Mouse (Mus musculus) c-Kit-positive CD71-positive TER-119-negative erythroid progenitor cells, embryonic 14.5 days (primary cell): ENCODE measurements around the gene Dexi.

Source experiments
- DNase-seq: peaks from one replicate; pipeline ENCODE4 v3.0.0-alpha.2; 2013; ENCODE audit warnings: low read depth

The Dexi gene

DNA sequence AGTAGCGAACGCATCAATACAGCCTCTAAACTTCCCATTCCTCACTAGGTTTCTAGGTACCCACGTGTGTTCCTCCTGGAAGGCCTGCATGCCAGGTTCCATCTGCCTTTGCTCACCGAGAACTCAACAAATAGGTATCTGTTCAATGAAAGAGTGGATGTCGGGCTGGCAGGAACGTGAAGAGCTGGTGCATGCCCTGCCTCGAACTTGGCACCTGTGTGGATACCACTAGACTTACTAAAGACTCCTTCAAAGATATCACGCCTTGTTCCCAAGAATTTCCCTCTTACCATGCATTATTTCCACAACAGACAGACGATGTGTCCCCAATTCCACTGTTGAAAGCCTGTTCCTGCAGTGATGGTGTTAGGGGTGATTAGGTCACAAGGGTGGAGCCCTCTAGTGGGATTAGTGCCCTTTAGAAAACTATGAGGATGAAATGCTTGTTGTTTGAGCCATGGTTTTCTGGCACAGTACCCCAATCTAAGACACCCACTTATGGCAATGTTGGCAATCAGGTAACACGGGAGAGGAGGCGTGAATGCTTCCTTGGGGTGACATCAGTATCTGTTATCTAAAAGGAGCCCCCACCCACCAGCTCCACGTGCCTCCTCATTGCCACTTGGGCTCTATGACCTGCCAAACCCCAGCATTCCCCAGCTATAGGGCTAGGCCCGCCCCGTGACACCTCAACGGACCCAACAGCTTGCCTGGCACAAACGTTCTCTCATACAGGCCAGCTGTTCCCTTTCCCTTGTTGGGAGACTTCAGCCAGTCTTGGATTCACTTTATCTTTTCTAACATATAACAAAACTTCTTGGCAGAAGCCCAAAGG lies 1.9 kb downstream of the Dexi start:
- no peak for DNase-seq

DNA sequence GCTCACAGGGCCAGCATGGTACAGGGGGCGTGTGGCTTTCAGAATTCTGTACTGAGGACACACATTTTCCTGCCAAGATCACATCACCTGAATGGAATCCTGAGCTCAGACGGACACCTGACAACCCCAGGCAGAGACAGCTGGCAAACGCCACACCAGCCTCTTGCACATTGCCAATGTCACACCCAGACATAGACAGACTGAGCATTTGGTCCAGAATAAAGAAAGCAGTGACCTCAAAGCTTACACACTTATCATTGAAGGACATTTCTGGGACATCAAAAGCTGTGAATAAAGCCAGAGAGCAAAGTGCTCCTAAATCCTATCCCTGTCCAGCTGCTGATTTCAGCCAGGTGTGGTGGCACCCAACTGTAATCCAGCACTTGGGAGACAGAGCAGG lies 5.9 kb downstream of the Dexi start:
- no peak for DNase-seq

DNA sequence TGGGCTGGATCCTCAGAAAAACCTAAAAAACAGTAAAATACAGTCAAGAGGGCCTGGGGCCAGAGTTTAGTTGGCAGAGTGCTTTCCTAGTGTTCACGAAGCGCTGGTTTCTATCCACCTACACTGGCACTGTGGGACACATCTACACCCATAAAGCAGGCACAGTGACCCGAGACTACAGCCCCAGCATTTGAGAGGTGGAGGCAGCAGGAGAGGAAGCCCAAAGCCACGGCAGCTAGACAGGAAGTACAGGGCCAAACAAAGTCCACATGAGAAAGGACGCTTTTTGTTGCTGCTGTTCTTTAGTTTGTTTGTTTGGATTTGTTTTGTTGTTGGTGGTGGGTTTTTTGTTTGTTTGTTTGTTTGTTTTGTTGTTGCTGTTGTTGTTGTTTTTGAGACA lies 6.5 kb downstream of the Dexi start:
- DNase-seq = no peak

DNA sequence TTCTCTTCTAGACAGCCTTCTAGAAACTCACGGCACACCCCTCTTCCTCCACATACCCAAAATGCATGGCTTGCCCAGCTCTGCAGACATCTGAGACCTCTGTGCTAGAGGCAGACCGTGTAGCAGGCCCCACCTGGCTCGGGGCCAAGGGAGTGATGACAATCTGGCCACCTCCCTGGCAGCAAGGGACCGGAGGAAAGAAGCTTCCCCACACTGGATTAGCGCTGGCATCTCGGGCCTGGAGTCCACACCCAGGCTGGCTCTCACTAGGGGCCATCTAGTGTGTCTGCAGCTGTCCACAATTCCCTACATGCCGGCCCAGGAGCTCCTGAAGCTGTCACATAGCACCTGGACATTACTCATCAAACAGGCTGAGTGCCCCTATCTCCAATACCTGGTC lies 8.3 kb downstream of the Dexi start:
- DNase-seq = no peak

DNA sequence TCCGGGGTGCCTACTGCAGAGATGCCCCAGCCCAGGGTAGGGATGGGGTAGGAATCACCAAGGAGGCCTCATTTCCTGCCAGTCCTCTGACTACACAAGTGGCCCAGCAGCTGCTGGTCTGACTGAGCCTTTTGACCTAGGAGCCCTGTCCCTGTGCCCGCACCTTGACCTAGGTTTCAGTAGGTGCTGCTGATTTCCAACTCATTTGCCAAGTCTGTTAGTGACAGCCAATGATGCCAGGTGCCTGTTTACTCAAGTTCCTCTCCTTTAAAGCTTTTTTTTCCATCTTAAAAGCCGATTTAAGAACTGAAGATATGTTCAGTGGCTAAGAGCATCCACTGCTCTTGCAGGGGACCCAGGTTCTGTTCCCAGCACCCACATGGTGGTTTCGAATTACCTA lies 9.1 kb downstream of the Dexi start:
- no peak for DNase-seq

DNA sequence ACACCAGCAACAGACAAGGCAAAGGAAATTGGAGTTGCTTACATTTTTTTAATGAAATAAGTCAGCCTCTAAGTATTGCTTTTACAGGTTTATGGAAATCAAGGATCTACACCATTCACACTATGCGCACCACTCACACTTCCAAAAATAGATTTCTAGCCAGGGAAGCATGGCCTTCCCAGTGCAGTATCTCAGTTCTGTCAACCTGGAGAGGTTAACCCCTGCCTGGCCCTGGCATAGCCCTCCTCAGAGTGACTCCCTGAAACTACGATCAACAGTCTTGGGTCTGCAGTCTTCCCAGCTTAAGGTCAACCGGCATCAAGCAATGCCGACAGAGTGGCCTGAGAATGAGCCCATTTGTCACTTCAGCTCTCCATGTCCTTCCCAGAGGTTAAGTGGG lies 12.7 kb downstream of the Dexi start:
- no peak for DNase-seq

DNA sequence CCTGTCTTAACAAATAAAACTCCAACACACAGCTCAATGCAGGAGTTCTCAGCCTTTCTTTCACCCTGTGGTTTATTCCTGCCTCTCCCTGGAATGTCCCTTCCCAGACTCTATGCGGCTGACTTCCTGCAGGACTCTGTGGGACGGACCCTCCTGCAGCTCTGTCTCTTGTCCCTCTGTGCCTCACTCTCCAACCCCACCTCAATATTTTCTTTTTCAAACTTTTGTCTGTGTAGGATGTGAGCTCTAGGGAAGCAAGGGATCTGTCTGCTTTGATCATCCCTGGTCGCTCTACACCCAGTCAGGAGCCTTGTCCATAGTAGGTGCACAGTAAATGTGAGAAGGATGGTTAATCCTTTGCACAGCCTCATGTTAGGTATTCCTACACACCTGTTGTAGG lies 14.5 kb downstream of the Dexi start:
- DNase-seq = no peak

DNA sequence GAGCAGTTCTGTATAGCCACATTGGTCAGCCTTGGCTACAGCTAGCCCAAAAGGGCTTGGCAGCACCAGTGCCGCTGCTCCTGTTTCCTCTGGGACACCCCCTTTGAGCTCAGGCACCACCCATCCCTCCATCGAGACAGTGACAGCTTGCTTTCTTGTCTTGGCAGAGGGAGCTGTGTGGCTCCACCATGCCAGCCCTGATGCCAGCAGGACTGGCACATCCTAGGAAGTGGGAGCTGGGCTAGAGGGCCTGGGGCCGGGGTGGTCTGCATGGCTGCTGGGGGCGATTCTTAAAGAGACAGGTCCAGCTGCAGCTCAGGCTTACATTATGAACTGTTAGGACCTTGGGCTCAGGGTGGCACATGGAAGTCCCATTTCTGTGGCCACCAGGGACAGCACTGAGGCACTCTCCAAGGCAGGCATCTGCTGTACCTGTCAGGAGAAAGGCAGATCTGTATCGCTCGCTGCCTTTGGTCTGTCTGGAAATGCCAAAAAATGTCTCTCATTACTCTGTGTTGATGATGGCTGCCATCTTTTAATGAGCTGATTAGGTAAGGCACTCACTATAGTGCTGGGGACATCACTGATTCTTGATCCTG lies 15.7 kb downstream of the Dexi start:
- no peak for DNase-seq

DNA sequence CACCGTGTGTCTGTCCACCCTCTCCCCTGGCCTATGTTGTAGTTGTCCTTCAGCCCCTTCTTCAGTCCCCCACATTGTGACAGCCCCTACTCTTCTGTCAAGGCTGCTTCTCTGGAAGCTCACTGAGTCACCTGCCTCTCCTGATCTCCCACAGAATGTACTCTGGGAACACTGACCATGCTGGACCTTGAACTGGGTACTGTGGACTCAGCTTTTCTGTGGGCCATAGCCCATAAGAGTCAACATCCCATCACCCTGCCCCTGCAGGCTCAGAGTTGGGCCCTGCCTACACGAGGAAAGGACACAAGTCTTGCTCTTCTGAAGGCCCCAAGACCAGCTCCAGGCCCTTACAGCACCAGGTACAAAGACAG lies 17.3 kb downstream of the Dexi start:
- no peak for DNase-seq

DNA sequence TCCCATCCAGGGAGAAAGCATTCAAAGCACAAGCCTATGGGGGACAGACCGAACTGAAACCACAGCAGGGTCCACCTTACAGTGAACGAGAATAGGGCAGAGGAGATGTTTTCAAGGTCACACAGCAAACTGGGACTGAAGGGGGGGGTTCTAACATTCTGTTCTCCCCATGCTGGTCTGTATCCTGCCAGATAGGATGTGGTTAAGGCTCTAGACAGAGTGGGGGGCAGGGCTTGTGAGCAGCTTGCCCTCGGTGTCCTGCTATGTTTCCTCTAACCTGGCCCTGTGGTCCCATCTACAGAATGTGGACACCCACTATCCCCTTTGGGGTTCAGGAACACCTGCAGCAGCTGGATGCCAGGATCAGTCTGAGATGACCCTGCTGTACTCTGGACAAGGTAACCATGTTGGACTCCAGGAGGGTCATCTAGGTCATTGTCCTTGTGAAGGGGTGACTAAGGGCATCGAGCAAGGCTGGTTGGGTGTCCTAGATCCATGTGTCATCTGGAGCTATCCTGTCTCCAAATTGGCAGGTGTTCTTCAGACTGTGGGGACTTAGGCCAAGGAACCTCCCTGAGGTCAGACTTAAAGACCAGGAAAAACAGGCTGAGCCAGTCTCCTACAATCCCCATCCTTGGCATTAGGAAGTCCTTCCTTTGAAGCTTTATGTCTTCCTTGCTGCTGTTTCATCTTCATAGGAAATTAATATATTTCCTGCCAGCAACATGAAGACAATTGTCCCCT lies 17.8 kb downstream of the Dexi start:
- DNase-seq = no peak

DNA sequence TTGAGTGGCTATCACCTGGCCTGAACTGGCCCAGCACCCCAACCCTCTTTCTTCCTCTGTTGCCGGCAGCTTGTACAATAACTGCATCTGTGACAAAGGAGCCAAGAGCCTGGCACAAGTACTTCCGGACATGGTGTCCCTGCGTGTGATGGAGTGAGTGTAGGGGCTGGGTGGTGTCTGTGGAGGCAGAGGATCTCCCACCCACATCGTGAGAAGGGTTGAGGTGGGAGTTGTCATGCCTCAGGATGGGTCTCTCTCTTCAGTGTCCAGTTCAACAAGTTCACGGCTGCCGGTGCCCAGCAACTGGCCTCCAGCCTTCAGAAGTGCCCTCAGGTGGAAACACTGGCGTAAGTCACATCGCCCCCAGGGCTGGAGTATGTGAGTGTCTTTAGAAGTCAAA lies 19.2 kb downstream of the Dexi start:
- no peak for DNase-seq

DNA sequence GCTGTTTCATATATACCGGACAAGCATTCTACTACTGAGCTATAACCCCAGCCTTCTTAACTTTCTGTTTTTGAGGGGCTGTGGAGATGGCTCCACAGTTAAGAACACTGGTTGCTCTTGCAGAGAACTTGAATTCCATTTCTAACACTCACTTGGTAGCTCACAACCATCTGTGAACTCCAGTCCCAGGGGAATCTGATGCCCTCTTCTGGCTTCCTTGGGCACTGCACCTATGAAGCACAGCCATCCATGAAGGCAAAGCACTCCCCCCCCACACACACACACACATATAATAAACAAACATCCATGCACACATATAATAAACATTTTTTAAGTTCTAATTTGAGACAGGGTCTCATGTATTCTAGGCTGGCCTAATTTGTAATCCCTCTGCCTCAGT lies 20.0 kb downstream of the Dexi start:
- no peak for DNase-seq

DNA sequence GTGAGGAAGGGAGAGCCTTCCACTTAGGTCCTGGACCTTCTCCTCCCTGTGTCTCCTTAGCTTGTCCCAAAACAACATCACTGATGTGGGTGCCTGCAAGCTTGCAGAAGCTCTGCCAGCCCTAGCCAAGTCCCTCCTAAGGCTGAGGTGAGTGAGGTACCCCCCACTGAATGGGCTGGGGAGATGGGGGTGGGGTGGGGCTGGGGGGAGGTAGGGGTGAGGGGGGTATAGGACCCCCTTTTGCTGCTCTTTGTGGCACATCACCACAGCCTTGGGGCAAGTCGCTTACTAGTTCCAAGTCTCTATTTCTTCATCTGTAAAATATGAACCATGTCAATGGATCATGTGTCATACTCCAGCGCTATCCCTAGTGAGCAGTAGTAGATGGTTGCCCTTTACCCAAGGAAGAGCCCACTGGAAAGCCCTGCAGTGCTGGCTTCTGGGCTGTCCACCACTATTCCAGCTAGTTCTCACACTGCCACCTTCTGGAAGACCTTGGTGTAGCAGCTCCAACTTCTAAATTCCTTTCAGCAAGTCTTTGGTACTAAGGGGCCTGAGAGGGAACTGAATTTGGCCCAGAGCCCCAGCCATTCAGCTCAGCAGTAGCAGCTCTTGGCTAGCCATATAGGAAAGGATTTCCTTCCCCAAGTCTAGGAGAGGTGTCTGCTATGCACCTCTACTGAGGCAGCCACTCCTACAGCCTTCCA lies 21.8 kb downstream of the Dexi start:
- DNase-seq = peak; percentile 43

DNA sequence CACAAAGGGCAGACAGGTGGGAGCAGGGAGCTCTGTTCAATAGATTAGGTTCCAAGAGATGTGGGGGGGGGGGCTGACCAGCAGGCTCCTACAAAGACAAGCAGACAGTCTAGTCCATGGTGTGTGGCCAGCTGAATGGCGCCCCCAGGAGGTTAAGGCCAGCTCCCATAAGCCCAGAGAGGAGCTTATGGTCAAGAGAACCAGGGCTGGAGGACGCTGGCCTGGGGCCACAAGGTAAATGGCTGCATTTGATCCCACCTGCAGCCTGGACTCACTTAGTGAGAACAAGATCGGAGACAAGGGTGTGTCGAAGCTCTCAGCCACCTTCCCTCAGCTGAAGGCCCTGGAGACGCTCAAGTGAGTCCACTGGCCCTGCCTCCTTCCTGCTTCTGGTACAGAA lies 24.8 kb downstream of the Dexi start:
- DNase-seq = no peak

DNA sequence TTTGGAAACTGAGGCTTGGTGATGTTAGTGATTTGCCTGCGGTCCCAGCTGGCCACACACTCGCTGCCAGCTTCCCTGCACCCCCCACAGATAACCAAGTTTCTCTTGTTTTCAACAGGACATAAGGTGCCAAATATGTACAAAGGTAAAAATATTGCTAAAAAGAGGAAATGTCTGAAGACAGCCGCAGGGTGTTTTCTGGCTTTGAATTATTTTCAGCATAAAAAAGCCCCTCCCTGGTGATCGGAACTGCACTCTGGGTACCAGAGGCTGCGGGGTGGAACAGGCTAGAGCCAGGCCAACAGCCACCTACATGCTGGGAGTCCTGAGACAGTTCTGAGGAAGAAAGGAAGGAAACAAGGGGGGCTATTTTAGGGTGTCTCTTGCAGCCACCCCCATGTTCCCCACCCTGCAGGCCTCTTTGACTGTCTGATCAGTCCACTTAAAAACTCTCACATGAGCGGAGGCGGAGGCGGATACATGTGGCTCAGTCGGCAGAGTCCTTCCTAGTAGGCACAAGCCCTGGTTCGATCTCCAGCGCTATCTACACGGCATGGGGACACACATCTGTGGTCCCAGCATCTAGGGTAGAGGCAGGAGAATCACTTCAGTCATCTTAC lies 26.8 kb downstream of the Dexi start:
- DNase-seq = no peak

DNA sequence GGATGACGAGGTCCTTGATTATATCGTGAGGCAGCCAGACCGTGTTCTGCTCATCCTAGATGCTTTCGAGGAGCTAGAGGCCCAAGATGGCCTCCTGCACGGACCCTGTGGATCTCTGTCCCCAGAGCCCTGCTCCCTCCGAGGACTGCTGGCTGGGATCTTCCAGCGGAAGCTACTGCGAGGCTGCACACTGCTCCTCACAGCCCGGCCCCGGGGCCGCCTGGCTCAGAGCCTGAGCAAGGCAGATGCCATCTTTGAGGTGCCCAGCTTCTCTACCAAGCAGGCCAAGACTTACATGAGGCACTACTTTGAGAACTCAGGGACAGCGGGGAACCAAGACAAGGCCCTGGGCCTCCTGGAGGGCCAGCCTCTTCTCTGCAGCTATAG lies 31.7 kb downstream of the Dexi start:
- DNase-seq = no peak

DNA sequence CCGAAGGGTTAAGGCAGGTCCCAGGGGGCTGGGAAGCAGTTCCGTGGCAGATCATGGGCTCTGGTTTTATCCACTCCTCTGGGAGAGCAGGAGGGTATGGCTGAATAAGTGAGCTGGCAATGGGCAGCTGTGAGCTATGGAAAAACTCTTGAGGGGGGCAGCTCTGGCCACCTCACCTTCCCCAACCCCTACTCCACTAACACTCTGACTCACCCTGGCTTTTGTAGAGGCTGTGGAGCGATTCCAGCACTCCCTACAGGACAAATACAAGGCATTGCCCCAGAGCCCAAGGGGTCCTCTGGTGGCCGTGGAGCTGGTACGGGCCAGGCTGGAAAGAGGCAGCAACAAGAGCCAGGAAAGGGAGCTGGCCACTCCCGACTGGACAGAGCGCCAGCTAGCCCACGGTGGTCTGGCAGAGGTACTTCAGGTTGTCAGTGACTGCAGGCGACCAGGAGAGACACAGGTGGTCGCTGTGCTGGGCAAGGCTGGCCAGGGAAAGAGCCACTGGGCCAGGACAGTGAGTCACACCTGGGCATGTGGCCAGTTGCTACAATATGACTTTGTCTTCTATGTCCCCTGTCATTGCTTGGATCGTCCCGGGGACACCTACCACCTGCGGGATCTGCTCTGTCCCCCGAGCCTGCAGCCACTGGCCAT lies 32.2 kb downstream of the Dexi start:
- no peak for DNase-seq

DNA sequence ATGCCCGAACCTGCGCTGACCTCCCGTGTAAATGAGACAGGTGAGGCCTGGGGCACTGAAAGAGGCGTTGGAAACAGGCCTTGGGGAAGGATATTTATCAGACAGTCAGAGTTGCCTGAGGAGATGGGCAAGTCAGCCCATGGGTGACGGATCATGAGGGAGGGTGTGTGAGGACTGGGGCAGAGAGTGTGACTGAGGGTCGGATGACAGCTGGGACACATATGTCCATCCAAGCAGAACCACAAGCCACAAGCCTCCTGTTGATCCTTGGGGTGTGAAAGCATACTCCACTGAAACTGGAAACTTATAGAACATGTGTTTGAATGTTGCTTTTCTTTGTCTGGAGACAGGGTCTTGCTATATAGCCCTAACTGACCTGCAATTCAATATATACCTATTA lies 34.2 kb downstream of the Dexi start:
- no peak for DNase-seq

DNA sequence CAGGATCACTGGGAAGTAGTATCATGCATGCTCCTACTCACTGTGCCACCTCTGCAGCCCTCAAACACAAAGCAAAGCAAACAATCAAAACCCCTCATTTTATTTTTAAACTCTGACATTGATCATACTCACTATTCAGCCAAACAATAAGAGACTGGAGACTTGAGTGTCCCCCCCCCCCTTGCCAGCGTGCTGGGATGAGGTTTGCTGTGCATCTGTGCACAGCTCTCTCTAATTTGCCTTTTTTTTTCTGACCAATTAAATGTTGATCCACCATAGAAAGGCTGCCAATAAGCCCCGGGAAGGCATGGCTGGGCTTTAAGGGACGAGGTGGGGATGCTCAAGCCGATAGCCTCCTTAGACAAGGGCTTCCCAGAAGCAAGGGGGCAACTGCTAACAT lies 35.4 kb downstream of the Dexi start:
- no peak for DNase-seq

DNA sequence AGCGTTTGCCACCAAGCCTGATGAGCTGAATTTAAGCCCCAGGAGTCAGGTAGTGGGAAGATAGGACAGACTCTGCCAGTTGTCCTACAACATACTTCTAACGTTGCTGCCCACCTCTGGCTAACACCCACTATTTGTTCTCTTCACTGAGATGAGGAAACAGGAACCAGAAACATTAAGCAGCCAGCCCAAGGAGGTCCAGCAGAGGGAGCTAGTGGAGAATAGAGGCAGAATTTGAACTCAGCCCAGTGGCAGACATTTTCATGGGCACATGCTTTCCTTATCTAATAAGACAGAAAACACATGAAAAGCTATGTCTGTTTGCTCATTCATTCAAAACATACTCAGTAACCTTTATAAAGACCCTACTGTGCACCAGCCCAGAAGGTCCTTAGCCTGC lies 39.8 kb downstream of the Dexi start:
- DNase-seq = no peak

DNA sequence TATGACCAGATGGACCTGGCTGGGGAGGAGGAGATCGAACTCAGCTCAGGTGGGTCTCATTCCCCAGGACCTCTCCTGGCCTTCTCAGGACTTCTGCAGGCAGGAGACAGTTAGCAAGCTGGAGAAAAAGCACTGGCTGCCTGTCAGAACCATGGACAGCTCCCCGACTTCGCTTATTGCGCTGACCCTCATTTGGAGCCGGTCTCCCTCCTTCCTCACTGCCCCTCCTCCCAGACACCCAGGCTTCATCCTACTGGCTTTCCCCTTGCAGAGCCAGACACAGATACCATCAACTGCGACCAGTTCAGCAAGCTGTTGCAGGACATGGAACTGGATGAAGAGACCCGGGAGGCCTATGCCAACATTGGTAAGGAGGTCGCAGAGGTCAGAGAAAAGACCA lies 41.0 kb downstream of the Dexi start:
- peak; percentile 31 for DNase-seq

DNA sequence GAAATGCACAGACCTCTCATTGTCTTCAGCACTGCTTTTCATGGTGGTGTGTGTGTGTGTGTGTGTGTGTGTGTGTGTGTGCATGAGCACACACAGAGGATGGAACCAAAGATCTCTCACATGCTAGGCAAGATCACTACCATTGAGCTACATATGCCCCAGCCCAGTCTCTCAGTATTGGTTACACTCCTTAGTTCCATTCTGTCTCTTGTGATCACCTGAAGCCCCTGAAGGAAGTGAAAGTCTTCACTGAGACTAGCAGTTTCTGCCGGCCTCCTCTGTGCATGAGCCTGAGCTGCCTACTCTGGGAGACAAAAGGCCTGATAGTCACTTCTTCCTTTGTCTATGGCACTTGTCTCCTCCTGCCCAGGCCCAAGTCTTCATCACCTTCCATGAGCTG lies 43.7 kb downstream of the Dexi start:
- DNase-seq = no peak
